Mouse (Mus musculus) heart, embryonic 15.5 days (tissue): ENCODE measurements at regions not wholly inside any gene's neighbourhood (a gene's known extent, or its start where the extent isn't known, plus 50 kb on each side); places are given as distances from the start of the nearest gene placed in this dataset.
"Not testable (repeated sequence)": the region's sequence is repeated elsewhere in the genome, so short reads cannot be mapped to it uniquely, and the experiment has no call there.

Source experiments
- ATAC-seq: fragments of 200-750 bp; cut with Nextera tagmentation; replicated peaks from 2 replicates; pipeline ENCODE4 v1.8.0; 2017; ENCODE audit warnings: low read depth, moderate TSS enrichment; ENCODE audit not compliant: insufficient number of reproducible peaks, insufficient read depth, low FRiP score
- H3K27ac ChIP-seq: fragments of 300-500 bp; sonication (generic); 2 replicates; pipeline ENCODE4 v1.5.1; 2015; ENCODE audit warnings: mild to moderate bottlenecking, inconsistent platforms
- H3K27me3 ChIP-seq: fragments of 300-500 bp; sonication (generic); 2 replicates; pipeline ENCODE4 v1.6.1; 2015; ENCODE audit warnings: inconsistent platforms
- H3K36me3 ChIP-seq: fragments of 300-500 bp; sonication (generic); 2 replicates; pipeline ENCODE4 v1.6.1; 2015; ENCODE audit warnings: mild to moderate bottlenecking, inconsistent platforms
- H3K4me1 ChIP-seq: fragments of 300-500 bp; sonication (generic); replicated peaks from 2 replicates; pipeline ENCODE4 v1.6.1; 2015; ENCODE audit warnings: inconsistent platforms
- H3K4me2 ChIP-seq: fragments of 300-500 bp; sonication (generic); 2 replicates; pipeline ENCODE4 v1.6.1; 2015; ENCODE audit warnings: inconsistent platforms, mild to moderate bottlenecking, moderate library complexity
- H3K4me3 ChIP-seq: fragments of 300-500 bp; sonication (generic); 2 replicates; pipeline ENCODE4 v1.5.1; 2015; ENCODE audit warnings: mild to moderate bottlenecking, inconsistent platforms
- H3K9ac ChIP-seq: fragments of 300-500 bp; sonication (generic); 2 replicates; pipeline ENCODE4 v1.6.1; 2015; ENCODE audit warnings: mild to moderate bottlenecking, inconsistent platforms
- H3K9me3 ChIP-seq: fragments of 300-500 bp; sonication (generic); replicated peaks from 2 replicates; pipeline ENCODE4 v1.6.1; 2016; ENCODE audit warnings: inconsistent platforms
- WGBS: fragments of 180-500 bp; shearing (Covaris S2); methylation state at CpG from one replicate; pipeline ENCODE4 v1.1.7; 2015; ENCODE audit warnings: mixed read lengths; 5-methylcytosine and 5-hydroxymethylcytosine counted together

DNA sequence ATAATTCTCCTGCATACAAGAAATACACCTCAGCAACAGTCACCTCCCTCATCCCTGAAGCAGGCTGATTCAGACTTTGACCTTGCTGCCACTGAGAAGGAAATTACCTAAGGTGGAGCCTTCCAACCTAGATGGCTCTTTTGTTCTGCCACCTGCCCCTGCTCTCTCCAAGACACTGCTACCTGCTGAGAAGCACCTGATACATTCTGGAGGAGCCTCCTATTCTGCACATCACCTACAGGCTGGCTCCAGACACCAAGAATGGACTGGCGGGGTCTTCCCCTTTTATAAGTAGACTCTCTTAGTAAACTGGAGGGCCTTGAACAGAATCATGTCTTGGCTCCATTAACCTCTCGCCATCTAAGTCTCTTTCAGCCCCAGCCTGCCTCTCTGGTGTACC, 1149.5 kb upstream of the 2610301B20Rik start:
- not testable (repeated sequence) for H3K36me3 ChIP-seq, H3K4me2 ChIP-seq, ATAC-seq, H3K4me3 ChIP-seq, H3K27me3 ChIP-seq, H3K4me1 ChIP-seq, H3K9ac ChIP-seq, H3K27ac ChIP-seq, H3K9me3 ChIP-seq
- 82% methylated on average over 2 of the region's 2 CpGs for WGBS

DNA sequence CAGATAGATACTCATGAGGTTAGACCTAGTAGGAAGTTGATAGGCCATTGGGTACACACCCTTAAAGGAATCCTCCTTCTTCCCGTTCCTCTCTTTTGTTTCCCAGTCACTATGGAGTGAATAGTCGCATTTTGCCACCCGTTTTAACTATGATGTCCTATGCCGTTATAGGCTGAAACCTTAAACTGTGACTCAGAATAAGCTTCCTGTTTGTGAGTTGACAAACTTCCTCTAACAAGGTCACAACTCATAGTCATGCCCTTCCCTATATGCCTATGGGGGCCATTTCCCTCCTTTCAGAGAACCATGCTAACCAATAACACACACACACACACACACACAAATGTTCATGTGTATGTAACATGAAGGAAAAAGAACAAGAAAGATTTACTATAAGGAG, 1136.6 kb upstream of the 2610301B20Rik start:
- Histone ChIP-seq H3K4me2 (no peak overlapping the region), H3K9ac (no peak overlapping the region), H3K36me3 (no peaks in the 10 kb centered on the region), H3K4me3 (no peak overlapping the region), H3K27me3 (no peaks in the 10 kb centered on the region), H3K9me3 (no peaks in the 10 kb centered on the region), H3K4me1 (no peaks in the 10 kb centered on the region), H3K27ac (no peak overlapping the region)
- WGBS, result 67% methylated on average over 4 of the region's 4 CpGs
- ATAC-seq, result no peak

- H3K27me3 ChIP-seq, result no peaks in the 10 kb centered on the region
- H3K4me2 ChIP-seq, result no peak overlapping the region
- ATAC-seq, result no peak
- H3K9me3 ChIP-seq, result no peaks in the 10 kb centered on the region
- no peaks in the 10 kb centered on the region for H3K4me1 ChIP-seq
- no peak overlapping the region for H3K4me3 ChIP-seq
- H3K27ac ChIP-seq, result no peak overlapping the region
- 71% methylated on average over 6 of the region's 6 CpGs for WGBS
- H3K9ac ChIP-seq, result no peak overlapping the region
- H3K36me3 ChIP-seq, result no peaks in the 10 kb centered on the region
Measured at GRCm38 (mm10) chr4:9747411-9747938, 1126.8 kb upstream of the 2610301B20Rik start.

- 47% methylated on average over 2 of the region's 2 CpGs for WGBS
- no peak for ATAC-seq
- no peaks in the 10 kb centered on the region for H3K9me3 ChIP-seq
Measured at GRCm38 (mm10) chr4:9748110-9748509, 1126.2 kb upstream of the 2610301B20Rik start.

GRCm38 (mm10) chr4:9749877-9750276, 1124.4 kb upstream of the 2610301B20Rik start:
- H3K9me3 ChIP-seq, result no peaks in the 10 kb centered on the region
- H3K4me1 ChIP-seq, result no peaks in the 10 kb centered on the region
- 77% methylated on average over 3 of the region's 3 CpGs for WGBS
- H3K4me2 ChIP-seq, result no peak overlapping the region
- H3K27ac ChIP-seq, result no peak overlapping the region
- ATAC-seq, result no peak
- H3K27me3 ChIP-seq, result no peaks in the 10 kb centered on the region
- no peaks in the 10 kb centered on the region for H3K36me3 ChIP-seq
- H3K9ac ChIP-seq, result no peak overlapping the region
- no peak overlapping the region for H3K4me3 ChIP-seq

More at GRCm38 (mm10) chr4:9748110-9748509, 1126.2 kb upstream of the 2610301B20Rik start:
- H3K4me2 ChIP-seq, result no peak overlapping the region
- no peaks in the 10 kb centered on the region for H3K4me1 ChIP-seq
- no peak overlapping the region for H3K27ac ChIP-seq
- H3K36me3 ChIP-seq, result no peaks in the 10 kb centered on the region
- H3K9ac ChIP-seq, result no peak overlapping the region
- H3K27me3 ChIP-seq, result no peaks in the 10 kb centered on the region
- no peak overlapping the region for H3K4me3 ChIP-seq

DNA sequence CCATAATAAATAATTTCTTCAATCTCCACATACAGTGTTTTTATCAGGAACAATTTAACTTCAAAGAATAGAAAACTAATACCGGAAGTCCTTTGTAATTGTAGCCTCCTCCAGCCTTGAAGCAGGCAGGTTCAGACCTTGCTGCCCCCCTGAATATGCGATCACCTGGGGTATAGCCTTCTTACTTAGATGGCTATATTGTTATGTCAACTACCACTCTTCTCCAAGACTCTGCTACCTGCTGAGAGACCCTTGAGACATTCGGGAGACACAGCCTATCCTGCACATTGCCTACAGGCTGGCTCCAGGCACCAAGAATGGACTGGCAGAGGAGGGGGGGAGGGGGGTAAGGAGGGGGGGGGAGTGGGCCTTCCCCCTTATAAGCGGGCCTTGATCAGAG, 1123.9 kb upstream of the 2610301B20Rik start:
- WGBS, result 80% methylated on average over 4 of the region's 4 CpGs
- H3K27me3 ChIP-seq, result no peaks in the 10 kb centered on the region
- no peak overlapping the region for H3K27ac ChIP-seq
- no peak overlapping the region for H3K4me3 ChIP-seq
- ATAC-seq, result no peak
- H3K4me2 ChIP-seq, result no peak overlapping the region
- H3K9ac ChIP-seq, result no peak overlapping the region
- H3K9me3 ChIP-seq, result no peaks in the 10 kb centered on the region
- H3K4me1 ChIP-seq, result no peaks in the 10 kb centered on the region
- no peaks in the 10 kb centered on the region for H3K36me3 ChIP-seq

GRCm38 (mm10) chr4:9763321-9763720, 1111.0 kb upstream of the 2610301B20Rik start:
- Histone ChIP-seq H3K9me3 (no peaks in the 10 kb centered on the region), H3K4me2 (no peak overlapping the region), H3K4me1 (no peaks in the 10 kb centered on the region), H3K27me3 (no peaks in the 10 kb centered on the region), H3K36me3 (no peaks in the 10 kb centered on the region), H3K9ac (no peak overlapping the region), H3K4me3 (no peak overlapping the region), H3K27ac (no peak overlapping the region)
- 63% methylated on average over 1 of the region's 1 CpGs for WGBS
- no peak for ATAC-seq

GRCm38 (mm10) chr4:9769633-9770205, 1104.6 kb upstream of the 2610301B20Rik start:
- WGBS, result 51% methylated on average over 9 of the region's 9 CpGs
- Histone ChIP-seq H3K4me1 (peaks cover 2% of the 10 kb centered on the region; the same call in 1 of the 2 replicates), H3K27ac (no peak overlapping the region), H3K4me2 (peak overlapping the region; percentile 95), H3K27me3 (no peaks in the 10 kb centered on the region), H3K4me3 (peak overlapping the region; percentile 67), H3K9ac (no peak overlapping the region), H3K36me3 (no peaks in the 10 kb centered on the region), H3K9me3 (no peaks in the 10 kb centered on the region)
- no peak for ATAC-seq

DNA sequence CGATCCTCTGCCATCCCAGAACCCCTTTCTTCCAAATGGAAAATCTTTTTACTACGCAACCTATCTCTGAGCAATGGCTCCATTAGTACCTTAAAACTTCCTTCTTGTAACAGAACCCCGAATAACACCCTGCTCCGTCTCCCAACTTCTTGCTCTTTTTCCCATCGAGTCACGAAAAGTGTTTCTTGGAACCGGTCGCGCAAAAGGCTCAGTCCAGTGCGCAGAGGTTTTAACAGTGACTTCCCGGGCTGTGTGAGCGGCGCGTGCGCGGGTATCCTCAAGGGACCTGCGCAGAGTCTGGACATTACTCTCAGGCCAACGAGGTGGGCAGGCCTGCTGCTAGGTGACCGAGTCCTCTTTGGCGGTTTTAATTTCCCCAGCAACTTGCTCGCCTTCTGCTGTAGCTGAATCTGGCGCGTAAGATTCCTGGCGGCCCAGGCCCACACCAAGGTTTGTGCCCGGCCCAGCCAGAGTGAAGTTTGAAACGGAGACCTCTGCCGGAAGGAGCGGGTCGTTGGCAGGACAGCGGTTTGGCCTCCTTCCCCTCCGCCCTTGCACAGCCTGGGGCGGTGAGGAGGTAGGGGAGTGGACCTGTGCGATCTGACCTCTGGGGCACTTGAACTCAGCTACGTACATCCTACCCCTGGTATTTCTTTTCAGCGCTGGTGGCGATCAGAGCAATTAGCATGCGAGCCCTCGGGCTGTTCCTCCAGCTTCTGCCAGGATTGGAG, 1103.8 kb upstream of the 2610301B20Rik start:
- peak overlapping the region; percentile 95 for H3K4me2 ChIP-seq
- H3K36me3 ChIP-seq, result no peaks in the 10 kb centered on the region
- peak overlapping the region; percentile 67 for H3K4me3 ChIP-seq
- H3K27ac ChIP-seq, result peak overlapping the region; percentile 89
- H3K9me3 ChIP-seq, result no peaks in the 10 kb centered on the region
- under 1% methylated on average over 38 of the region's 38 CpGs for WGBS
- peak overlapping the region; percentile 61 for H3K9ac ChIP-seq
- H3K27me3 ChIP-seq, result no peaks in the 10 kb centered on the region
- peak; percentile 84 for ATAC-seq
- H3K4me1 ChIP-seq, result peaks cover 2% of the 10 kb centered on the region; the same call in 1 of the 2 replicates

DNA sequence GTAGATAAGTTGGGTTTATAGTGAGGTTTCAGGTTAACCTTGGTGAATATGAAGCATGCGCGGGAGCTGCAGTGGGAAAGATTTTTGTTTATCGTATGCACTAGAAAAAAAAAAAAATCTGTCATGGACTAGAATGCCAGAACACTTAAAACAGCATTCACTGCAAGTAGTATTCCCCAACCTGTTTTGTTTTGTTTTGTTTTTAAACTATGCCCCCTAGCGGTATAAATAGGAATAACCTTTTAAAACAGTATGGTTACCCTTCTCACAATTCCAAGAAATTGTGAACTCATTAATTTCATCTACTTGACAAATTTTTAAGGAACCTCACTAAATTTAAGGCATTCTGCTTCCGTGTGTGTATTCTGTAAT, 1103.2 kb upstream of the 2610301B20Rik start:
- under 1% methylated on average over 5 of the region's 5 CpGs for WGBS
- Histone ChIP-seq H3K36me3 (no peaks in the 10 kb centered on the region), H3K4me2 (peak overlapping the region; percentile 95), H3K9ac (peak overlapping the region; percentile 61), H3K27me3 (no peaks in the 10 kb centered on the region), H3K27ac (peak overlapping the region; percentile 89), H3K4me3 (peak overlapping the region; percentile 67), H3K4me1 (peaks cover 2% of the 10 kb centered on the region; the same call in 1 of the 2 replicates), H3K9me3 (no peaks in the 10 kb centered on the region)
- ATAC-seq, result peak; percentile 65; the same call in 1 of the 2 replicates

DNA sequence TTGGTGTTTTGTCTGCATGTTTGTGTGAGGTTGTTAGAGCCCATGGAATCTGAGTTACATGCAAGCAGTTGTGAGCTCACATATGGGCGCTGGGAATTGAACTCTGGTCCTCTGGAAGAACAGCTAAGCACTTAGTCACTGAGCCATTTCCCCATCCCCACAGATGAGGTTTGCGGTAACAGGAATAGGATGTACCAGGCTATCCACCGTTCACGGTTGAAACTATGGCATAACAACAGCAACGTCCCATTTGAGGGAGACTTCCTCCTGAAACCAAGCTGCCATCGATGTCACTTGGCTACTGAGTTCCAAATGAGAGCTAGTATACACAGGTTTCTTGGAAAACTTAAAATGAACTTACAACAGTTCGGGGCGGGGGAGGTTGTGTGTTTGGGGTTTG, 1095.9 kb upstream of the 2610301B20Rik start:
- no peak overlapping the region for H3K9ac ChIP-seq
- no peaks in the 10 kb centered on the region for H3K36me3 ChIP-seq
- peaks cover 3% of the 10 kb centered on the region; the same call in 1 of the 2 replicates for H3K4me1 ChIP-seq
- no peak overlapping the region for H3K4me2 ChIP-seq
- ATAC-seq, result no peak
- H3K9me3 ChIP-seq, result no peaks in the 10 kb centered on the region
- no peaks in the 10 kb centered on the region for H3K27me3 ChIP-seq
- H3K27ac ChIP-seq, result no peak overlapping the region
- H3K4me3 ChIP-seq, result no peak overlapping the region
- WGBS, result 88% methylated on average over 8 of the region's 8 CpGs
